Mouse (Mus musculus) embryo, embryonic 10 days (tissue): ENCODE measurements at regions not wholly inside any gene's neighbourhood (a gene's known extent, or its start where the extent isn't known, plus 50 kb on each side); places are given as distances from the start of the nearest gene placed in this dataset.

Experiments
- DNase-seq: peaks from one replicate; pipeline ENCODE4 v3.0.0-alpha.2; 2015; ENCODE audit warnings: low spot score

- DNase-seq, result no peak
These were observed 373.6 kb upstream of the Depdc1a start for GRCm38 (mm10) chr3:159121626-159122025.

- DNase-seq, result peak; percentile 4
These were observed 351.4 kb upstream of the Depdc1a start for GRCm38 (mm10) chr3:159143867-159144266.

DNA sequence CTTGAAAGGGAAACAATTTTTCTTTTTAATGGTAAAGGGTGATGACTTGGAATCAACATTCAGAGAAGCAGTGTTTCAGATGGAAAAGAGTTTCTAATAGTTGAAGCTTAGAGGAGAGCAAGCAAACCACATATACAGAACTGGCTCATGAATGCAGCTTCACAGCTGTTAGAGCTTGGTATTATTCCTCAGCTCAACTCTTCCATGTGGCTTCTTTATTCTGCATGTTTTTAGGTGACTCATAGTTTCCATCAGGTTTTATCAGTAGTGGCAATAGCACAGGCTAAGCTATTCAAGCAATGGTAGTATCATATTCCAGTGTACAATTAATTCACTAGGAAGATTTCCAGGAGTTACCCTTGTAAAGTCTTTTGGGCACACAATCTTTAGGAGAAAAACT is 313.7 kb upstream of the Depdc1a start:
- no peak for DNase-seq

DNA sequence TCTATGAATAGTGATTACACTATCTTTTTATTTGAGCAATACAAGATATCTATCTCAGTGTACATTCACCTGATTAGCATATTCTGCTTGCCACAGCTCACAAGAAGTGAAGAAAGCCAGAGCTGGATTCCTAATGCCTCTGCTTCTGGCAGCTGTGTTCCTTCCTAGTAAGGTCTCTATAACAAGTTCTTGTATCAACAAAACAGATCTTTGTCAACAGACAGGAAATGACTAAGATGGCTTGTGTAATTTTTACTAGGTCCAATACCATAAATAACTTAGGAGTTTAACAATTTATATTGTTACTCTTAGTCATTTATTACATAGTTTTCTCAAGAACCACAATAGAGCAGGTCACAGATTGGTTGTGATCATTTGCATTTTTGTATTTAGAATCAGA is 302.0 kb upstream of the Depdc1a start:
- DNase-seq, result no peak
